Mouse (Mus musculus) heart, embryonic 11.5 days (tissue): ENCODE data around the gene Ocln. TPM values are rescaled to one million over a fixed set of nuclear protein-coding genes. Genes with fewer than 3 reads are reported as not detected.
A peak's percentile ranks its signal among the peaks of the same experiment; 100 is the strongest.

Experiments used
- ATAC-seq: fragments of 200-750 bp; cut with Nextera tagmentation; replicated peaks from 2 replicates; pipeline ENCODE4 v1.8.0; 2017; ENCODE audit warnings: moderate library complexity; ENCODE audit not compliant: insufficient number of reproducible peaks, low FRiP score, low TSS enrichment
- H3K27ac ChIP-seq: fragments of 300-500 bp; sonication (generic); 2 replicates; pipeline ENCODE4 v1.5.1; 2014; ENCODE audit warnings: mild to moderate bottlenecking, low read depth, low read length
- H3K27me3 ChIP-seq: fragments of 300-500 bp; sonication (generic); 2 replicates; pipeline ENCODE4 v1.6.1; 2014; ENCODE audit warnings: mild to moderate bottlenecking, low read length, mixed read lengths; ENCODE audit not compliant: control insufficient read depth, insufficient read depth
- H3K36me3 ChIP-seq: fragments of 300-500 bp; sonication (generic); 2 replicates; pipeline ENCODE4 v1.6.1; 2014; ENCODE audit warnings: mild to moderate bottlenecking, low read length, moderate library complexity, mixed read lengths; ENCODE audit not compliant: control insufficient read depth, insufficient read depth
- H3K4me1 ChIP-seq: fragments of 300-500 bp; sonication (generic); 2 replicates; pipeline ENCODE4 v1.6.1; 2014; ENCODE audit warnings: low read length; ENCODE audit not compliant: control insufficient read depth, insufficient read depth
- H3K4me2 ChIP-seq: fragments of 300-500 bp; sonication (generic); 2 replicates; pipeline ENCODE4 v1.6.1; 2014; ENCODE audit warnings: mild to moderate bottlenecking, moderate library complexity
- H3K4me3 ChIP-seq: fragments of 300-500 bp; sonication (generic); 2 replicates; pipeline ENCODE4 v1.5.1; 2014; ENCODE audit warnings: low read depth, low read length
- H3K9ac ChIP-seq: fragments of 300-500 bp; sonication (generic); 2 replicates; pipeline ENCODE4 v1.6.1; 2014; ENCODE audit warnings: mild to moderate bottlenecking, low read depth, low read length, moderate library complexity
- H3K9me3 ChIP-seq: fragments of 300-500 bp; sonication (generic); replicated peaks from 2 replicates; pipeline ENCODE4 v1.6.1; 2016; ENCODE audit warnings: low read length; ENCODE audit not compliant: control insufficient read depth
- WGBS: fragments of 180-500 bp; shearing (Covaris S2); extraction: QIAGEN DNeasy Blood & Tissue Kit; methylation state at CpG from one replicate; pipeline ENCODE4 v1.1.7; 2014; ENCODE audit not compliant: insufficient replicate concordance; 5-methylcytosine and 5-hydroxymethylcytosine counted together
- polyA plus RNA-seq: library from polyadenylated mRNA; unstranded; fragments of >200 nt; fragmentation: Nextera tagmentation; extraction: Ambion mirVana; gene quantifications from 2 replicates; pipeline ENCODE4 v1.2.1, GENCODE M21; 2014

The Ocln gene
- polyA plus RNA-seq, 1 experiment from 2014 or later = 1.7 TPM

GRCm38 (mm10) chr13:100553042-100553437, 522 bp upstream of the Ocln start:
- WGBS = 11% methylated on average over 12 of the region's 12 CpGs
- H3K9ac ChIP-seq = peak overlapping the region; percentile 64; the same call in 1 of the 2 replicates

GRCm38 (mm10) chr13:100552009-100552368, 529 bp downstream of the Ocln start:
- H3K4me2 ChIP-seq = peak overlapping the region; percentile 100
- H3K4me1 ChIP-seq = 0 out of 2 replicates have a peak, but pooled peaks cover 6% of the 10 kb centered on the region
- no peak overlapping the region for H3K27ac ChIP-seq
- no peaks in the 10 kb centered on the region for H3K36me3 ChIP-seq
- no peaks in the 10 kb centered on the region for H3K9me3 ChIP-seq
- peak overlapping the region; percentile 75 for H3K4me3 ChIP-seq
- no peak for ATAC-seq
- H3K27me3 ChIP-seq = peaks cover 36% of the 10 kb centered on the region
- 0% methylated on average over 35 of the region's 35 CpGs for WGBS
- H3K9ac ChIP-seq = peak overlapping the region; percentile 64

More at GRCm38 (mm10) chr13:100553042-100553437, 522 bp upstream of the Ocln start:
- H3K9me3 ChIP-seq = no peaks in the 10 kb centered on the region
- no peak for ATAC-seq
- H3K4me3 ChIP-seq = peak overlapping the region; percentile 75
- peaks cover 36% of the 10 kb centered on the region for H3K27me3 ChIP-seq
- H3K4me1 ChIP-seq = 0 out of 2 replicates have a peak, but pooled peaks cover 6% of the 10 kb centered on the region
- H3K4me2 ChIP-seq = peak overlapping the region; percentile 100
- H3K36me3 ChIP-seq = no peaks in the 10 kb centered on the region
- H3K27ac ChIP-seq = no peak overlapping the region

DNA sequence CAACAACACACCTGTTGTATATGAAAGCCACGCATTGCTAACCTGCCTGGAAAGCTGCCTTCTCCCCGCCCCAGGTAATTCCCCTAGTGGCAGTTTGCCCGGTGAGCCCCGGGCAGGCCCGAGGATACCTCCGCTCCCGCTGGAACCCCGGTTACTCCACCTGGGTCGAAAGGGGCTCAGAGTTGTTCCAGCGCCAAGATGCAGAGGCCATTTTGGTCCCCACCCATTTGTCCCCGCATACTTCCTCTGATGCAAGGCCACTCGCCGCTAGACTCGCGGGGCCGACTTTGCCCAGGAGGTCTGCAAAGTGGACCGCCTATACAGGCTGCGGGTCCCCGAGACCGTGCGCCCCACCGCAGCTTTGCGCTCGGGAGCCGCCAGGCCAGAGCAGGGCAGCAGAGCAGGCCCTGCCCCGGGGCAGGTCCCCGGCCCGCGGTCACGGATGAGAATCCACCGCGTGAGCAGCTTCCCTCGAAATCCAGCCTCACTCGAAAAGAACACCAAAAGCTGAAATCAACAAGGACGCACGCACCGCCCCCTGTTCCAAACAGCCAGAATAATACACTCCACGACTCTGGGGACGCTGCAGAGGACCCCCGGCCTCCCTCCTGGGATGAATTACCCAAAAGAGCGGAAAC, 1.0 kb downstream of the Ocln start:
- Histone ChIP-seq H3K4me1 (0 out of 2 replicates have a peak, but pooled peaks cover 6% of the 10 kb centered on the region), H3K9ac (peak overlapping the region; percentile 64; the same call in 1 of the 2 replicates), H3K9me3 (no peaks in the 10 kb centered on the region), H3K27me3 (peaks cover 36% of the 10 kb centered on the region), H3K36me3 (no peaks in the 10 kb centered on the region), H3K27ac (no peak overlapping the region), H3K4me3 (peak overlapping the region; percentile 75), H3K4me2 (peak overlapping the region; percentile 100)
- WGBS = 1% methylated on average over 41 of the region's 41 CpGs
- ATAC-seq = no peak

- no peaks in the 10 kb centered on the region for H3K9me3 ChIP-seq
- H3K27ac ChIP-seq = no peak overlapping the region
- peaks cover 26% of the 10 kb centered on the region for H3K27me3 ChIP-seq
- H3K9ac ChIP-seq = no peak overlapping the region
- 70% methylated on average over 5 of the region's 5 CpGs for WGBS
- no peak overlapping the region for H3K4me2 ChIP-seq
- H3K36me3 ChIP-seq = no peaks in the 10 kb centered on the region
- ATAC-seq = no peak
- H3K4me3 ChIP-seq = no peak overlapping the region
- H3K4me1 ChIP-seq = 0 out of 2 replicates have a peak, but pooled peaks cover 5% of the 10 kb centered on the region
Measured at GRCm38 (mm10) chr13:100547269-100547668, 5.2 kb downstream of the Ocln start.

DNA sequence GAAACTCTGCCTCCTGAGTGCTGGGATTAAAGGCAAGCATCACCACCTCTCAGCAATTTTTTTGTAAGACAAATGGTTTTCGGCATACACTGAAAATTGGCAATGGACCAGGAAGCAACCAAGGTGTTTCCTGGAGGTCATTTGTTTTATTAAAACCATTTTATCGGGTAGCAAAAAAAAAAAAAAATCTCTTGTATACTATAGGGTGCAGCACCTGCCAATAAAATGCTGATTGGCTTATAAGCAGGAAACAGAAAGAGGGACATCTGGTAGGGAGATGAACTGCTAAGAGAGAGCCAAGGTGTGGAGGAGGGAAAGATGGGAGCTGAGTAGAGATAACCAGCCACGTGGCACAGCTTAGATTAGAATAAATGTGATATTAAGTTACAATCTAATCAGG, 7.0 kb downstream of the Ocln start:
- Histone ChIP-seq H3K9me3 (no peaks in the 10 kb centered on the region), H3K27ac (no peak overlapping the region), H3K9ac (no peak overlapping the region), H3K36me3 (no peaks in the 10 kb centered on the region), H3K27me3 (peaks cover 9% of the 10 kb centered on the region), H3K4me1 (no peaks in the 10 kb centered on the region), H3K4me2 (no peak overlapping the region), H3K4me3 (no peak overlapping the region)
- WGBS = 71% methylated on average over 3 of the region's 3 CpGs
- no peak for ATAC-seq

DNA sequence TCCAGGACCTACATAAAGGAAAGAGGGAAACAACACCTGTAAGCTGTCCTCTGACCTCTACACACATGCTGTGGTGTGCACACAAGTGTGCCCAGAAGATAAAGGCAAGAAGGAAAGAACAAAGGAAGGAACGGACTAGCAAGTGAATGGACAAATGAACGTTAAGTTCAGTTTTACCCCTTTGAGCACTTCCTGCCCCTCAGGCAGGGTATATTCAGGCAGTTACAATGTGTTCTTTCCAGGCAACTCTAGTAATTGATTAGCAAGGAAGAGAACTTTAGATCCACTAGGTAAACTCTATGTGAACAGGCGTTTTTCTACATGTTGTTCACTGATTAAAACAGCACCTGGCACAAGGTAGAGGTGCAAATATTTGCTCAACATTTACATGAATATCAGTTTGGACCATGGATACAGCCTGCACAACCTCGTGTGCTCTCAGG, 8.3 kb downstream of the Ocln start:
- Histone ChIP-seq H3K9ac (no peak overlapping the region), H3K36me3 (no peaks in the 10 kb centered on the region), H3K9me3 (no peaks in the 10 kb centered on the region), H3K27ac (no peak overlapping the region), H3K27me3 (no peaks in the 10 kb centered on the region), H3K4me1 (no peaks in the 10 kb centered on the region), H3K4me2 (no peak overlapping the region), H3K4me3 (no peak overlapping the region)
- WGBS = 60% methylated on average over 4 of the region's 4 CpGs
- ATAC-seq = no peak

DNA sequence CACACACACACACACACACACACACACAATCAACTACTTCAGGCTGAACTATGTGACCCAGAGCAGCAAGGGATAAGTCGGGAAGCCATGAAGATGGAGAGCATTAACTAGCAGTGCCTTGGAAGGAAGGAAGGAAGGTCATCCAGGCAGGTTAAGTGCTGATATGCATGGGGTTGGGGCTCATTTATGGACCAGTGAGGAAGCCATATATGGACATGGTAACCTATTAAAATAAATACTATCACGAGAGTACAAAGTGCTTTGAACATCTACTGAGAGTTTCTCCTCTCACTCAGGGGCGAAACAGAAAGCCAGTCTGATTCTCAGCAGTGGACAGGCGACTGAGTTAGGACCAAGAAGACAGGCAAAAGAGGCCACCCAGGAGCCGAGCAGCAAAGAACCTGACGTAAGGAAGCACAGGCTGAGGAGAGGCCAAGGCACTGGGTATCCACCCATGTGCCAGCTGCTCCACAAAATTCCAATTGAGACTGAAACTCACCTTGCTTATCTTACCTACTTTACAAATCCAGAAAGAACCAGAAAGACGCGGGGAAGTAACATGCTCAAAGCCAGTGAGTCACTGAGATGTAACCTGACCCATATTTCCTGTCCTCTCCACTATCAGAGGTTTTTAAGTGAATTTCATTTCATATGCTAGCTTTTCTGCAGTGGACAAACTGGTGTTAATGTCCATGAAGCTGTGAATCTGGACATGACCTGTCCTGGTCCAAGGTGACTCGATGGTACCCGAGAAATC, 9.3 kb downstream of the Ocln start:
- Histone ChIP-seq H3K27me3 (no peaks in the 10 kb centered on the region), H3K36me3 (no peaks in the 10 kb centered on the region), H3K4me3 (no peak overlapping the region), H3K9me3 (no peaks in the 10 kb centered on the region), H3K27ac (no peak overlapping the region), H3K4me2 (no peak overlapping the region), H3K4me1 (no peaks in the 10 kb centered on the region), H3K9ac (no peak overlapping the region)
- 58% methylated on average over 10 of the region's 10 CpGs for WGBS
- no peak for ATAC-seq

DNA sequence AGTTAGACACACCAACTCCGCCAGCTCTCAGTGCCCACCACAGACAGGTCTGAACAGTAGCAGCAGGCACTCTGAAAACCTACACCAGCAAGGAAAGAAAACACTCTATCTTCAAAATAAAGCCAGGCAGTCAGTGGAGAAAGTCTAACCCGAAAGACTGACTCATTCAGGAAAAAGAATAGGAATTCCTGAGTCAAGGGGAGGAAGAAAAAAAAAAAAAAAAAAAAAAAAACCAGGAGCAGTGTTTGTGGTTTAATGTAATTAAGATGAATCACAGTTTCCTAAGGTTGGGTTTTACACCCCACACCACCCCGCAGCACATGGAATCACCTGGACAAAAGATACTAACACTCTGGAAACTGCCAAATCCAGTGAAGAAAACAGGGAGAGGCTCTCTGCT, 16.4 kb downstream of the Ocln start:
- 58% methylated on average over 3 of the region's 3 CpGs for WGBS
- no peak overlapping the region for H3K9ac ChIP-seq
- H3K4me2 ChIP-seq = no peak overlapping the region
- no peak overlapping the region for H3K4me3 ChIP-seq
- H3K4me1 ChIP-seq = no peaks in the 10 kb centered on the region; the same call in 1 of the 2 replicates
- H3K27ac ChIP-seq = no peak overlapping the region
- H3K27me3 ChIP-seq = no peaks in the 10 kb centered on the region
- H3K36me3 ChIP-seq = no peaks in the 10 kb centered on the region
- no peaks in the 10 kb centered on the region for H3K9me3 ChIP-seq
- no peak for ATAC-seq
